Comparison of ENCODE assay signal across 30 mouse cellular contexts in the genomic region with DNA sequence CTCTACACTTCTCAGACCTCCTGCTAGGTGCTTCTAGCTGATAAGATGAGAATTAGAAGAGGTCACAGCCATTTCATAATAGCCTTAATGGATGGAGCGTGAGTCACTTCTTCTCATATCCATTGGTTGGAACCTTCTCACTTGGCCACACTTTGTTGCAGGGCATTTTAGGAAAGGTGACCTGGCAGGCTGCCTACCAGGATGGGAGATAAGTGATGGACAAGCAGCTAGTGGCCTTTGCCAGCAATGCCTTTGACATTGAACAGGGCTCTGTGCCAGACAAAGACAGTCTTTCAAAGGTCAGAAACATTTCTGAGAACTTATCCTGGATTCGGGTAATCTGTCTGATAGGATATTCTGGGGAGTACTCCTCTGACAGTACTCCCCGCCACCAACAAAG. TPM values are rescaled to one million over a fixed set of nuclear protein-coding genes. Genes with fewer than 3 reads are reported as not detected.
DNase-seq lines count a peak whose midpoint lies in the region; ATAC-seq and TF ChIP-seq lines count a peak whose summit lies in the region.
"Had no signal": no experiment of that assay in that cellular context is flagged by ENCODE, and none has a peak within 500 bp of the region (broad histone marks: within the 10 kb centered on the region; RNA-seq: fewer than 3 reads in every experiment).

No protein-coding gene starts in this region.

- no peaks in the 10 kb centered on the region for H3K9me3 ChIP-seq in heart, embryonic 12.5 days (replicated peaks)
- H3K9me3 ChIP-seq in hindbrain, embryonic 12.5 days (replicated peaks), result no peaks in the 10 kb centered on the region
- H3K9me3 ChIP-seq: forebrain, embryonic 13.5 days; G1E; hindbrain, embryonic 10.5 days; kidney, embryonic 15.5 days; limb, embryonic 13.5 days; liver, embryonic 13.5 days; midbrain, embryonic 13.5 days had no signal

- H3K4me3 ChIP-seq in heart, adult 2 months, result no peak overlapping the region
- H3K4me3 ChIP-seq in heart, embryonic 12.5 days, result no peak overlapping the region
- H3K4me3 ChIP-seq in hindbrain, embryonic 12.5 days, result no peak overlapping the region
- H3K4me3 ChIP-seq: forebrain, embryonic 13.5 days; gastrocnemius, adult 2 months; hindbrain, embryonic 10.5 days; kidney, embryonic 15.5 days; limb, embryonic 13.5 days; liver, embryonic 13.5 days; midbrain, embryonic 13.5 days had no signal

- intact Hi-C loops in heart, adult 2 months (cut with DNase I), result no loop called here
- intact Hi-C loops in heart, postnatal 14 days (cut with DNase I), result no loop called here

- H3K27ac ChIP-seq in heart, adult 2 months, result no peak overlapping the region
- H3K27ac ChIP-seq in heart, embryonic 12.5 days (ENCODE audit: poor library complexity, severe bottlenecking), result no peak overlapping the region
- no peak overlapping the region for H3K27ac ChIP-seq in hindbrain, embryonic 12.5 days
- H3K27ac ChIP-seq: forebrain, embryonic 13.5 days; gastrocnemius, adult 2 months; hindbrain, embryonic 10.5 days; hindbrain, postnatal 0 days; kidney, embryonic 15.5 days; limb, embryonic 13.5 days; liver, embryonic 13.5 days; midbrain, embryonic 13.5 days had no signal

- no peaks in the 10 kb centered on the region for H3K36me3 ChIP-seq in heart, adult 2 months (ENCODE audit: control insufficient read depth, insufficient read depth, low read length)
- no peaks in the 10 kb centered on the region for H3K36me3 ChIP-seq in heart, embryonic 12.5 days
- H3K36me3 ChIP-seq in hindbrain, embryonic 12.5 days, result no peaks in the 10 kb centered on the region
- H3K36me3 ChIP-seq: G1E; hindbrain, embryonic 10.5 days; kidney, embryonic 15.5 days; limb, embryonic 13.5 days; liver, embryonic 13.5 days had no signal

- H3K4me2 ChIP-seq in heart, embryonic 12.5 days, result no peak overlapping the region
- H3K4me2 ChIP-seq in hindbrain, embryonic 12.5 days (replicated peaks), result no peak overlapping the region
- H3K4me2 ChIP-seq: forebrain, embryonic 13.5 days; kidney, embryonic 15.5 days; limb, embryonic 13.5 days; liver, embryonic 13.5 days; lung, embryonic 14.5 days; midbrain, embryonic 13.5 days had no signal

- ATAC-seq in heart, embryonic 12.5 days (ENCODE audit: insufficient number of reproducible peaks, low FRiP score), result no peak
- no peak for ATAC-seq in hindbrain, embryonic 12.5 days (ENCODE audit: low FRiP score)
- ATAC-seq: forebrain, embryonic 13.5 days; hindbrain, postnatal 0 days; intestine, embryonic 16.5 days; midbrain, embryonic 13.5 days; Patski had no signal

- 44% methylated on average over 3 of the region's 3 CpGs for WGBS in heart, adult 2 months
- 52% methylated on average over 3 of the region's 3 CpGs for WGBS in heart, embryonic 12.5 days
- WGBS in hindbrain, embryonic 12.5 days, result 97% methylated on average over 3 of the region's 3 CpGs

- H3K79me2 ChIP-seq in heart, adult 2 months (replicated peaks; ENCODE audit: control insufficient read depth, insufficient read depth, low read length), result no peaks in the 10 kb centered on the region

- H3K4me1 ChIP-seq in heart, adult 2 months (ENCODE audit: control insufficient read depth, insufficient read depth, low read length), result no peaks in the 10 kb centered on the region
- H3K4me1 ChIP-seq in heart, embryonic 12.5 days (replicated peaks), result peaks cover 16% of the 10 kb centered on the region
- H3K4me1 ChIP-seq in hindbrain, embryonic 12.5 days, result peaks cover 16% of the 10 kb centered on the region
- H3K4me1 ChIP-seq: liver, embryonic 13.5 days had no signal

- no peaks in the 10 kb centered on the region for H3K27me3 ChIP-seq in heart, adult 2 months (ENCODE audit: control insufficient read depth, insufficient read depth, low read length)
- H3K27me3 ChIP-seq in heart, embryonic 12.5 days (replicated peaks), result peaks cover 20% of the 10 kb centered on the region; the same call in 1 of the 2 replicates
- peaks cover 11% of the 10 kb centered on the region; the same call in 1 of the 2 replicates for H3K27me3 ChIP-seq in hindbrain, embryonic 12.5 days
- H3K27me3 ChIP-seq: forebrain, embryonic 13.5 days; midbrain, embryonic 13.5 days; Patski had no signal

- DNase-seq in heart, adult 2 months, result peak; percentile 40 to 72
- peak; percentile 70 for DNase-seq in adrenal gland, adult 2 months
- peak; percentile 61 for DNase-seq in adrenal gland, postnatal 14 days
- peak; percentile 35 to 48 for DNase-seq in heart, postnatal 14 days
- DNase-seq in gastrocnemius, postnatal 10 days, result no peak
- DNase-seq: B cell, adult 2 months; cerebellum, adult 18-20 months; cerebellum, postnatal 36 days; gastrocnemius, adult 2 months; kidney, postnatal 36 days; layer of hippocampus, postnatal 36 days; liver, embryonic 13.5 days; lung, embryonic 14.5 days; right cerebral cortex, postnatal 25 days; spleen, adult 18-20 months; thymus, postnatal 25 days had no signal

- no peak for TF ChIP-seq POLR2A in heart, adult 2 months (IDR thresholded peaks at IDR 0.05; ENCODE audit: insufficient read depth, low read depth, low read length)

- no peak for TF ChIP-seq CTCF in heart, adult 2 months (IDR thresholded peaks at IDR 0.05)

- no peak for TF ChIP-seq EP300 in heart, adult 2 months (IDR thresholded peaks at IDR 0.05; ENCODE audit: insufficient read depth, low read depth, low read length)

- H3K9ac ChIP-seq in heart, adult 2 months (ENCODE audit: low read depth, low read length), result no peak overlapping the region
- no peak overlapping the region for H3K9ac ChIP-seq in heart, embryonic 12.5 days
- no peak overlapping the region for H3K9ac ChIP-seq in hindbrain, embryonic 12.5 days
- H3K9ac ChIP-seq: forebrain, embryonic 13.5 days; kidney, embryonic 15.5 days; limb, embryonic 13.5 days; liver, embryonic 13.5 days; lung, embryonic 14.5 days; midbrain, embryonic 13.5 days had no signal

RNA-seq across cellular contexts. Expression of a gene that starts 28.5 kb away (rescaled TPM):
- total RNA-seq in heart, adult 2 months (2021), result under 1 TPM; 0.36 to 0.47 TPM
- polyA plus RNA-seq in heart, adult 2 months (2012; rRNA removed), result 0.10 TPM in 1 of 2 replicates, not detected in the other
- polyA plus RNA-seq in heart, embryonic 12.5 days (2016; fragmentation: Nextera tagmentation; extraction: Ambion mirVana), result 0.52 and 0.63 TPM in 2 replicates
- total RNA-seq in adrenal gland, adult 2 months (2021), result 1 to 10 TPM in 1 of 2 experiments, under 1 TPM in 1; 0.89 to 1.6 TPM
- 0.15 and 0.30 TPM in 2 replicates for polyA plus RNA-seq in adrenal gland, adult 2 months (2012; rRNA removed)
- 1.0 and 1.6 TPM in 2 replicates for total RNA-seq in adrenal gland, postnatal 14 days (2021)
- total RNA-seq in heart, postnatal 14 days (2021), result under 1 TPM; 0.36 to 0.95 TPM
- total RNA-seq in gastrocnemius, postnatal 10 days (2021), result 1 to 10 TPM; 1.0 to 1.1 TPM
- polyA plus RNA-seq in hindbrain, embryonic 12.5 days (2016; fragmentation: Nextera tagmentation; extraction: Ambion mirVana), result 32.7 and 34.2 TPM in 2 replicates
- total RNA-seq: CH12.LX; granulocyte monocyte progenitor cell, adult 5-6 weeks; megakaryocyte, adult 5-6 weeks had no signal
- polyA plus RNA-seq: G1E had no signal
